Mouse (Mus musculus) limb, embryonic 11.5 days (tissue): ENCODE data around the gene Olfr669. TPM values are rescaled to one million over a fixed set of nuclear protein-coding genes. Genes with fewer than 3 reads are reported as not detected.
"Not testable (repeated sequence)": the region's sequence is repeated elsewhere in the genome, so short reads cannot be mapped to it uniquely, and the experiment has no call there.

ENCODE experiments used
- ATAC-seq: fragments of 200-750 bp; cut with Nextera tagmentation; 2 replicates; pipeline ENCODE4 v1.8.0; 2017; ENCODE audit warnings: low read depth; ENCODE audit not compliant: insufficient number of reproducible peaks, low FRiP score, low TSS enrichment
- DNase-seq: peaks from one replicate; pipeline ENCODE4 v3.0.0-alpha.2; 2015; ENCODE audit warnings: low spot score
- H3K27ac ChIP-seq: fragments of 300-500 bp; sonication (generic); replicated peaks from 2 replicates; pipeline ENCODE4 v1.5.1; 2014; ENCODE audit warnings: low read depth, mild to moderate bottlenecking, low read length
- H3K27me3 ChIP-seq: fragments of 300-500 bp; sonication (generic); 2 replicates; pipeline ENCODE4 v1.6.1; 2014; ENCODE audit warnings: mild to moderate bottlenecking, low read length, mixed read lengths; ENCODE audit not compliant: control insufficient read depth, insufficient read depth
- H3K36me3 ChIP-seq: fragments of 300-500 bp; sonication (generic); 2 replicates; pipeline ENCODE4 v1.6.1; 2014; ENCODE audit warnings: mild to moderate bottlenecking, low read length, moderate library complexity, mixed read lengths; ENCODE audit not compliant: control insufficient read depth, insufficient read depth
- H3K4me1 ChIP-seq: fragments of 300-500 bp; sonication (generic); 2 replicates; pipeline ENCODE4 v1.6.1; 2014; ENCODE audit warnings: low read length, mixed read lengths; ENCODE audit not compliant: control insufficient read depth, insufficient read depth
- H3K4me2 ChIP-seq: fragments of 300-500 bp; sonication (generic); 2 replicates; pipeline ENCODE4 v1.6.1; 2014; ENCODE audit warnings: low read depth, mild to moderate bottlenecking, moderate library complexity; ENCODE audit not compliant: severe bottlenecking
- H3K4me3 ChIP-seq: fragments of 300-500 bp; sonication (generic); 2 replicates; pipeline ENCODE4 v1.5.1; 2014; ENCODE audit warnings: low read depth, low read length
- H3K9ac ChIP-seq: fragments of 300-500 bp; sonication (generic); 2 replicates; pipeline ENCODE4 v1.6.1; 2014; ENCODE audit warnings: mild to moderate bottlenecking, low read length
- H3K9me3 ChIP-seq: fragments of 300-500 bp; sonication (generic); 2 replicates; pipeline ENCODE4 v1.6.1; 2016; ENCODE audit warnings: low read length; ENCODE audit not compliant: control insufficient read depth
- WGBS: fragments of 180-500 bp; shearing (Covaris S2); extraction: QIAGEN DNeasy Blood & Tissue Kit; methylation state at CpG from one replicate; pipeline ENCODE4 v1.1.7; 2014; 5-methylcytosine and 5-hydroxymethylcytosine counted together
- polyA plus RNA-seq: library from polyadenylated mRNA; unstranded; fragments of >200 nt; fragmentation: Nextera tagmentation; extraction: Ambion mirVana; gene quantifications from 2 replicates; pipeline ENCODE4 v1.2.1, GENCODE M21; 2014

The Olfr669 gene
- polyA plus RNA-seq: not detected in 2 replicates

GRCm38 (mm10) chr7:104933940-104934339 is at the start of gene Olfr669:
Gene Olfr669 (plus strand): TSS chr7:104934240.
- ATAC-seq (no peak), DNase-seq (no peak)
- Histone ChIP-seq H3K36me3 (no peaks in the 10 kb centered on the region), H3K4me2 (no peak within 1 kb of the TSS), H3K27me3 (no peaks in the 10 kb centered on the region), H3K9ac (no peak within 1 kb of the TSS), H3K4me1 (no peaks in the 10 kb centered on the region), H3K4me3 (no peak within 1 kb of the TSS), H3K27ac (no peak within 1 kb of the TSS), H3K9me3 (no peaks in the 10 kb centered on the region)
- 90% methylated on average over 1 of the region's 1 CpGs for WGBS

GRCm38 (mm10) chr7:104895852-104896251 is 38.2 kb upstream of the Olfr669 start, which contains the start of gene Olfr666:
Gene Olfr666 (minus strand): TSS chr7:104895952.
- no peak within 1 kb of the TSS for H3K9ac ChIP-seq
- 83% methylated on average over 2 of the region's 2 CpGs for WGBS
- no peaks in the 10 kb centered on the region for H3K36me3 ChIP-seq
- no peak within 1 kb of the TSS for H3K4me2 ChIP-seq
- H3K27ac ChIP-seq: no peak within 1 kb of the TSS
- H3K4me3 ChIP-seq: no peak within 1 kb of the TSS
- no peaks in the 10 kb centered on the region for H3K9me3 ChIP-seq
- ATAC-seq (no peak), DNase-seq (no peak)
- H3K4me1 ChIP-seq: no peaks in the 10 kb centered on the region
- no peaks in the 10 kb centered on the region for H3K27me3 ChIP-seq

- DNase-seq (no peak), ATAC-seq (no peak)
- H3K9ac ChIP-seq: no peak within 1 kb of the TSS
- H3K4me2 ChIP-seq: no peak within 1 kb of the TSS
- H3K4me1 ChIP-seq: no peaks in the 10 kb centered on the region
- no peak within 1 kb of the TSS for H3K27ac ChIP-seq
- 87% methylated on average over 1 of the region's 1 CpGs for WGBS
- H3K4me3 ChIP-seq: no peak within 1 kb of the TSS
- no peaks in the 10 kb centered on the region for H3K9me3 ChIP-seq
- H3K27me3 ChIP-seq: no peaks in the 10 kb centered on the region
- no peaks in the 10 kb centered on the region for H3K36me3 ChIP-seq
Measured at GRCm38 (mm10) chr7:104921382-104921781, 12.7 kb upstream of the Olfr669 start, which contains the start of gene Olfr667. Gene Olfr667 (minus strand): TSS chr7:104921482.

DNA sequence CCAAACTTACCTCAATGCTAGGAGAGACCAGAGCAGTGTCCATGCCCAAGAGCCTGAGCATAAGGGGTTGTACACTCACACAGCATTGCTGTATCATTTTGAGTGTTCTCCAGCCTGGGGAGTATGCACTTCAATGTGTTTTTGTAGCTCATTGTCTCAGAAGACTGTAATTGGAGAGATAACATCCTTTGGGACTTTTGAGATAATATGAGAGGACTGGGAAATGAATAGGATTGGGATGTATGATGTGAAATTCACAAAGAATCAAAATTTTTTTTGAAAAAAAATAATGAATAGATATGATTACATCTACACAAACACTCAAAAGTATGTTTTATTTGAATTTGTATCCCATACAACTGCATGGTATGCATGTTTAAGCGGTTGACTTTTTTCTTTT is 6.1 kb upstream of the Olfr669 start, which contains the start of gene Olfr668:
Gene Olfr668 (minus strand): TSS at position 101 of the 400 bp plus-strand sequence.
- no peaks in the 10 kb centered on the region for H3K36me3 ChIP-seq
- H3K4me1 ChIP-seq: no peaks in the 10 kb centered on the region
- no peaks in the 10 kb centered on the region for H3K9me3 ChIP-seq
- H3K4me2 ChIP-seq: no peak within 1 kb of the TSS
- no peaks in the 10 kb centered on the region for H3K27me3 ChIP-seq
- H3K4me3 ChIP-seq: no peak within 1 kb of the TSS
- ATAC-seq: no peak
- 81% methylated on average over 1 of the region's 1 CpGs for WGBS
- no peak within 1 kb of the TSS for H3K27ac ChIP-seq
- H3K9ac ChIP-seq: no peak within 1 kb of the TSS
- no peak for DNase-seq

- H3K4me2 ChIP-seq, H3K27ac ChIP-seq, H3K27me3 ChIP-seq, ATAC-seq, H3K9ac ChIP-seq, H3K9me3 ChIP-seq, H3K4me3 ChIP-seq, DNase-seq, H3K4me1 ChIP-seq, H3K36me3 ChIP-seq: not testable (repeated sequence)
- 94% methylated on average over 16 of the region's 16 CpGs for WGBS
Measured at GRCm38 (mm10) chr7:104950234-104950633, 16.2 kb downstream of the Olfr669 start.

DNA sequence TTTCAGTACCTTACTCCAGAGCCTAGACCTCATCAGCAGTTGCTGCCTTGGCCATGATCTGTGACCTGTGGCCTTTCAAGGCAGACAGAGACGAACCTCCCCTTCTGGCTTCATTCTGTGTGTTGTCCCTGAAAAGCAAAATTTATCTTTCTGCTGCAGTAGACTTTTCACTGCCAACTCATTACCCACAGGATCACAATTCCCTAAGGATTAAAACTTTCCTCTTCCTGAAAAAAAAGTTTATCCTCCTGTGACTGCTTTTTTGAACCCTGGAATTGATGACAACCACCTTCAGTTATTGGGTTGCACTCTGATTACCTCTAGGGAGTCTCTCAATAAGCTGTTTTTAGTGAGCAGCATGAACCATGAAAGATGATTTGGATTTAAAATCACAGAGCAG is 28.5 kb downstream of the Olfr669 start, which contains the start of gene Olfr670:
Gene Olfr670 (minus strand): TSS at position 101 of the 400 bp plus-strand sequence.
- Histone ChIP-seq H3K9me3 (no peaks in the 10 kb centered on the region; the same call in 1 of the 2 replicates), H3K9ac (no peak within 1 kb of the TSS), H3K4me2 (no peak within 1 kb of the TSS), H3K4me3 (no peak within 1 kb of the TSS), H3K27ac (no peak within 1 kb of the TSS), H3K27me3 (no peaks in the 10 kb centered on the region), H3K36me3 (no peaks in the 10 kb centered on the region), H3K4me1 (no peaks in the 10 kb centered on the region)
- ATAC-seq: no peak
- WGBS: 71% methylated on average over 1 of the region's 1 CpGs
- no peak for DNase-seq

DNA sequence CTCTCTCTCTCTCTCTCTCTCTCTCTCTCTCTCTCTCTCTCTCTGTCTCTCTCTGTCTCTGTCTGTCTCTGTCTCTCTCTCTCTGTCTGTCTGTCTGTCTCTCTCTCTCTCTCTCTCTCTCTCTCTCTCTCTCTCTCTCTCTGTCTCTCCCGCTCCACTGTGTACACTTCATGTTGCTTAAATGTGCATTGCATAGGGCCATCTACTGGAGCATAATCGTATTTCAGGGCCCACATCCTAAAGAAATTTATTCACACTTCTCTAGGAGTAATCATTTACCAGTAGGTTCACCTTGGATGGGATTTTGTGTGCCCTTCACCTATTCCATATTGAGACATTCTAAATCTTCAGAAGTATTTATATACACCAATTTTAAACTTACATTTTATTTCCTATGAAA is 38.5 kb downstream of the Olfr669 start:
- H3K4me1 ChIP-seq, H3K9me3 ChIP-seq, H3K27ac ChIP-seq, H3K4me2 ChIP-seq, H3K4me3 ChIP-seq, DNase-seq, H3K9ac ChIP-seq, ATAC-seq, H3K27me3 ChIP-seq, H3K36me3 ChIP-seq: not testable (repeated sequence)
- WGBS: 80% methylated on average over 2 of the region's 2 CpGs

DNA sequence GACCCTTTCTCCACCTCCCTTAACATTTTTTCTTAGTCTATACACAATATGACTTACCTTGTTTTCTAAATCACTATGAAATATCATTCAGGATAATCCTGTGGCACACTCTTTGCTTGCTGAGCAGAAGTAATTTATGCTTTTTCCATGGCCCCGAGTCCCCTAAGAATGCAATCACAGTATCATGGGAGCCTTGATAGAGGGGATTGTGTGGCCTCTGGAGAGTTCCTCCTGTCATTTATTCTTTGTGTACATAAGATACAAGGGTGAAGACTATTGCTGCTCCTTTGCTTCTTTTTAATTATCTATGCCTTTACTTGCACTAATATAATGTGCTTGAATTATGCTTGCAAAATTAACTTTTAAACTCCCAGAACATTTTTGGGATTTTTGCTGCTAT is 45.0 kb downstream of the Olfr669 start, which contains the start of gene Olfr671:
Gene Olfr671 (minus strand): TSS at position 101 of the 400 bp plus-strand sequence.
- WGBS: 79% methylated on average over 1 of the region's 1 CpGs

More for the DNA sequence above, 45.0 kb downstream of the Olfr669 start, which contains the start of gene Olfr671:
- ATAC-seq (no peak), DNase-seq (no peak)
- Histone ChIP-seq H3K4me3 (no peak within 1 kb of the TSS), H3K36me3 (no peaks in the 10 kb centered on the region), H3K4me2 (no peak within 1 kb of the TSS), H3K9me3 (no peaks in the 10 kb centered on the region), H3K9ac (no peak within 1 kb of the TSS), H3K27ac (no peak within 1 kb of the TSS), H3K4me1 (no peaks in the 10 kb centered on the region), H3K27me3 (no peaks in the 10 kb centered on the region)
